Mouse (Mus musculus): ENCODE data around the gene Csmd2.

- no peak for TF ChIP-seq CTCF (IDR thresholded peaks at IDR 0.05; ENCODE audit: low read depth)
- TF ChIP-seq EP300 (optimal IDR thresholded peaks at IDR 0.05), result no peak
Observed at GRCm38 (mm10) chr4:128272501-128272900, 284.8 kb downstream of the Csmd2 start.
